Mouse (Mus musculus) c-Kit-positive CD71-positive TER-119-positive erythroid progenitor cells, embryonic 14.5 days (primary cell): ENCODE results near the gene Mn1.

Experiments
- DNase-seq: peaks from one replicate; pipeline ENCODE4 v3.0.0-alpha.2; 2013; ENCODE audit warnings: low spot score

The Mn1 gene

GRCm38 (mm10) chr5:111485907-111486306, 68.7 kb downstream of the Mn1 start:
- no peak for DNase-seq

GRCm38 (mm10) chr5:111489022-111489616, 72.0 kb downstream of the Mn1 start:
- no peak for DNase-seq

- no peak for DNase-seq
Observed at GRCm38 (mm10) chr5:111490599-111490998, 73.4 kb downstream of the Mn1 start.

GRCm38 (mm10) chr5:111491485-111491884, 74.3 kb downstream of the Mn1 start:
- DNase-seq, result no peak

- DNase-seq, result no peak
Observed at GRCm38 (mm10) chr5:111500036-111500435, 82.9 kb downstream of the Mn1 start.

- DNase-seq, result no peak
Observed at GRCm38 (mm10) chr5:111501691-111502441, 84.7 kb downstream of the Mn1 start.

GRCm38 (mm10) chr5:111505241-111505640, 88.1 kb downstream of the Mn1 start:
- no peak for DNase-seq

- no peak for DNase-seq
Observed at GRCm38 (mm10) chr5:111505824-111506223, 88.7 kb downstream of the Mn1 start.

- no peak for DNase-seq
Observed at GRCm38 (mm10) chr5:111506410-111506809, 89.2 kb downstream of the Mn1 start.
